Mouse (Mus musculus): ENCODE data around the gene Gm21149. TPM values are rescaled to one million over a fixed set of nuclear protein-coding genes. Genes with fewer than 3 reads are reported as not detected.
"Not testable (repeated sequence)": the region's sequence is repeated elsewhere in the genome, so short reads cannot be mapped to it uniquely, and the experiment has no call there.

Gene Gm21149
- total RNA-seq (2021), result not detected
- long read RNA-seq, experiment 1, result 0 reads
- long read RNA-seq, experiment 2, result 0 reads

DNA sequence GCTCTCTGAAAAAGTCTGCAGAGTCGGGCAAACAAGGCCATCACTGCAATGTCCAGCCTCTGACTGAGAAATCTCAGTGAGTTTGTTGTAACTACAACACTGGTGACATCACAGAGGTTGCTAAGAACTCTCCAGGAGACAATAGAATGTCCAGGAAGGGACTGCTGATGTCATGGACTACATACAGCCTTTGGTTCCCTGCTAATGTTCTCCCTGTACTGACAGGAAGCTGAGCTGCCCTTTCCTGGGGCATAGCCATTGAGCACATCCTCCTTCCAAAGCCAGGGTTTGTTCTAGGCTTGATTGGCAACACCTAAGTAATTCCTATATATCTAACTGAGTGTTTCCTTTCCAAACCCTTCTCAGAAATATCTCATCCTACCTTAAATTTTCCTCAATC is at the start of gene Gm21149:
Gene Gm21149, minus strand, starts transcription at position 101 of the 400 bp plus-strand sequence.
- DNase-seq; intact Hi-C loops (cut with DNase I): not testable (repeated sequence)

- DNase-seq; intact Hi-C loops (cut with DNase I): not testable (repeated sequence)
Observed at GRCm38 (mm10) chr5:15522470-15522869, 46.1 kb upstream of the Gm21149 start.

GRCm38 (mm10) chr5:15522028-15522427 is 45.7 kb upstream of the Gm21149 start:
- DNase-seq; intact Hi-C loops (cut with DNase I): not testable (repeated sequence)

DNA sequence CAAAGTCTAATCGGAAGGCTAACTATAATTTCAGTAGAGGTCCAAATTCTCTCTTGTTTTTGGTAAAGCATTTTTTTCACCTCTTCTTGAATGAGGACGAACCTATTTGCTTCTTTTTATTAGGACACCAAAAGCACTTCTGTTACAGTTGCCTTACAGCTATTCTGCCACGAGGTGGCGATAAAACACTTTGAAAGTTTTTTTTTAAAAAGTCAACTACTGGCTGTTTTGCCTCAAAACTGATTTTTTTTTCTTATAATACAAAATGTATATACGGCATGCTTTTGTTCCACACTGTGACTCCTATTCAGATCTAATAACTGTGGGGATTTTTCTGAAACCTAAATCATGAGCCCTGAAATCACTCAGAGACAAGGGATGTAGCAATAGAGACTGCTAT is 44.1 kb upstream of the Gm21149 start:
- intact Hi-C loops (cut with DNase I), result not testable (repeated sequence)

GRCm38 (mm10) chr5:15517150-15517549 is 40.8 kb upstream of the Gm21149 start:
- intact Hi-C loops (cut with DNase I); DNase-seq: not testable (repeated sequence)

More for the DNA sequence above, 44.1 kb upstream of the Gm21149 start:
- DNase-seq, result not testable (repeated sequence)

DNA sequence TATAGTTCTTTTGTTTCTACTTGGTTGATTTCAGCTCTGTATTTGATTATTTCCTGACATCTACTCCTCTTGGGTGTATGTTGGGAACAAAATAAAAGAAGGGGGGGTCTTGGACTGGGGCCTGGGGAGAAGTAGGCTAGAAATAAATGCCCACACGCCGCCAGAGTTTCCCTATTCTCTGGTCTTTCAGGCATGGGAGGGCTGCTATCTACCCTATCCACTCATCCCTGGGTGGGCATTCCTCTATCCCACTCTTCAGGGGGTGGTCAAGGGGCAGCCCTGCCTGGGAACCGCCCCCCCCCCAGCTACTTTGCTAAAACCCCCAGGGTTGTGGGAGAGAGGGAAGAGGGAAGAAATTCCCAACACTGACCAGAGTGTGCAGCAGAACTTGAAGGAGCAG is 35.9 kb upstream of the Gm21149 start:
- intact Hi-C loops (cut with DNase I); DNase-seq: not testable (repeated sequence)

DNA sequence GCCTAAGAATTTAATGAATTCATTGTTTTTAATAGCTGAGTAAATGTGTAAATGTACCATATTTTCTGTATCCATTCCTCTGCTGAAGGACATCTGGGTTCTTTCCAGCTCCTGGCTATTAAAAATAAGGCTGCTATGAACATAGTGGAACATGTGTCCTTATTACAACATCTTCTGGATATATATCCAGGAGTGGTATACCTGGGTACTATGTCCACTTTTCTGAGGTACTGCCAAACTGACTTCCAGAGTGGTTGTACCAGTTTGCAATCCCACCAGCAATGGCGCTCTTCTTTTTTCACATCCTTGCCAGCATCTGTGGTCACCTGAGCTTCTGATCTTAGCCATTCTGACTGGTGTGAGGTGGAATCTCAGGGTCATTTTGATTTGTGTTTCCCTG is 33.6 kb upstream of the Gm21149 start:
- DNase-seq; intact Hi-C loops (cut with DNase I): not testable (repeated sequence)

GRCm38 (mm10) chr5:15508460-15509451 is 32.4 kb upstream of the Gm21149 start:
- intact Hi-C loops (cut with DNase I); DNase-seq: not testable (repeated sequence)

DNA sequence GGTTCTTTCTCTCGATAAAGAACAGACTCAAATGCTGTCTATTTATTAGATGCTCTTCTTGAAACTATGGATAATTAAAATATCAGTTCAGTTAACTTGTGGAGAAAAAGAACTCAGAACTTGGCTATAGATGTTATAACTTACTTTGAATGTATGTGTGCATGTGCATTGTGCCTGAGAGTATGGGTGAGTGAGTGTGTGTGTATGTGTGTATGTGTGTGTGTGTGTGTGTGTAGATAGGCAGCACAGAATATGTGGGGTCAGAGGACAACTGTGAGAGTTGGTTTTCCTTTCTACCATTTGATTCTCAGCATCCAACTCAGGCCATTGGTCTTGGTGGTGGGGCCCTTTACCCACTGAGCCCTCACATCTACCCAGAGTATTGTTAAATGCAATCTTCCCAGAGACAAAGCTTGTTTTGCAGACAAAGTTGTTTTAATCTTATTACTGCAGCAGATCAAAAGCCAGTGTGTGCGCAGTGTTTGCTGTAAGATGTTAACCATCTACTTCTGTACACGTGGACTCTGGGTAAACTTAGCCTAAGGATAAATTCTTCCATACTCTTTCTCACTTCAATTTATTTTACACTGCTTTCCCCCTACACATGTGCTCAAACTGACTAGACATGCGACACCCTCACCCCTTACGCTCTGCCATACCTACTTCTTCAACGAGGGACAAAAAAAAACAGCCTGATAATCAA is 31.6 kb upstream of the Gm21149 start:
- DNase-seq; intact Hi-C loops (cut with DNase I): not testable (repeated sequence)

DNA sequence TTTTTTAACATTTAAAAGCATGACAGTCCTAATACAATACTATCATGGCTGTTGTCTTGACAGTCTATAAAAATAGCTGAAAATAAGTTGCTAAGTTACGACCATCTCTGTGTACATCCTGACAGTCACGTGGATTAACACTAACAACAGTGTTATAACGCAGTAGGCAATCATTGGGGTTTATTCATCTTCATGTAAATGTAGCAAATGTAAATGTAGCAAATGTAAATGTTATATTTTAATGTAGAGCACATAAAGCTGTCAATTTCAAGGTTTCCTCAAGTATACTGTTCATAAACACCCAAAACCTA is 30.9 kb upstream of the Gm21149 start:
- no peak for DNase-seq
- intact Hi-C loops (cut with DNase I), result no loop called here

DNA sequence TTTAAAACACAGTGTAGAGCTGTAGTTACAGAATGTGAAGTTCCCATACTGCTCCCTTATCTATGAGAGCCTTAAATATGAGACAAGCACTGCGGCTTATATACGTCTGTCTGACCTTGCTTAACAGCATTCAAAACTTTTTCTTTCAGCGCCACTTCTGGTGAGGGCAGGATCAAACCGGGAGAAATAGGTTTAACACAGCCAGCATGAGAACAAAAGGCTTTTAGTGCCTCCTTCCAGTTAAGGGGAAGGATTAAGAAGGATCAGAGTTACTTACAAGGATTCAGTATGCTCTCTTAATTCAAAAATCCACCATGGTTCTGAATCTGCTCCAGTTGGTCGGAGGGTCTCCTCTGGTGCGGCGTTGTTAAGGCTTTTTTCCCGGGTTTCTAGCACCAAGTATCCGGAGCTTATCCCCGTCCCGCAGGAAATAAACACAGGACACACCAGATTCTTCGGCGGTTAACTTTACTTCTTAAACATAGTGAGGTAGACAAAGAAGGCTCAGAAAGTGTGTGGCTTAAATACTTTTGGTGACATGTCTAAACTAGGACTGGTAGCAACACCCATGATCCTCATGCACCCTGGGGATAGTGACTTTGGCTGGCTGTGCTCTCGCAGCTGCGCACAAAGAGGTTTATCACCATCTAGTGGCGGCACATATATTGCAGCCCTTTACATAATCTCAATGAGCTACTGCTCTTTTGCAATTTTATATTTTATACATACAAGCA is 30.4 kb upstream of the Gm21149 start:
- intact Hi-C loops (cut with DNase I), result no loop called here
- DNase-seq, result peak in 1 of 2 experiments; percentile 19

DNA sequence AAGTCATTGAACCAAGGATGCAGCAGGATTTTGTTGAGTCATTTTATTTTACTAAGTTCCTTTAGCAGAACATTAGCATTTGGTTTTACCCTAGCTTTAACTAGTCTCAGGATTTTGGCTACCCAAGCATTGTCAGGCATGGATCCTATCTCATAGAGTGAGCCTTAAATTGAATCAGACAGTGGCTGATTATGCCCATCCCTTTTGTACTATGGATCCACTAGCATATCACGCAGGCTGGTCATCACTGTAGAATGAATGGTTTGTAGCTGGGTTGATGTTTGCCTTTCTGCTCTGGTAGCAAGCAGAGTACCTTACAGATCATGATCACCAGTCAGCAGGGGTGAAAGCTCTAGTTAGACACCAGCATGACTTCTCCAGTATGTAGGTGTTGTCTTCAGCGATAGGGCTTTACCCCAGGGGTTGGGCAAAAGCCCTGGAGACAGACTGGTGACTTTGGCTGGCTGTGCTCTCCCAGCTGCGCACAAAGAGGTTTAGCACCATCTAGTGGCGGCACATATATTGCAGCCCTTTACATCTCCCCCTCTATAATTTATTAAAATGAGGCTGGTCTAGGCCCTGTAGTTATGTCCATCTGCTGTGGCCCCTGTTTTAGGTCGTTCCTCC is 22.6 kb upstream of the Gm21149 start:
- DNase-seq, result peak in 1 of 2 experiments; percentile 20
- intact Hi-C loops (cut with DNase I), result not testable (repeated sequence)

- intact Hi-C loops (cut with DNase I); DNase-seq: not testable (repeated sequence)
Observed at GRCm38 (mm10) chr5:15498350-15498749, 22.0 kb upstream of the Gm21149 start.

GRCm38 (mm10) chr5:15490934-15491333 is 14.6 kb upstream of the Gm21149 start:
- intact Hi-C loops (cut with DNase I); DNase-seq: not testable (repeated sequence)

DNA sequence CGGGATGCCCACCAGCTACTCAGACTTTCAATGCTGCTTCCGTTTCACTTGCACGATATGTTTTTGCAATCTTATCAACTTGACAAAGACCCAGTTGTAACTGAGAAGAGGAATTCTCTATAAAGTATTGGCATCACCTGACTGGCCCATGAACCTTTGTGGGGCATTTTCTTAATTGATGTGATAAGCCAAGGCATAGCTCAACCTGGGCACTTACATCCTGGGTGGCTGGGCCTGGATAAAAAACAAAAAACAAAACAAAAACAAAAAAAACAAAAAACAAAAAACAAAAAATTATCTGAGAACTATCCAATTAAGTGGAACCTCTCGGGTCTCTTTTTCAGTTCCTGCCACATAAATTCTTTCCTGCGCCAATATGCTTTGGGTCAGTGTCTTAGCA is 12.4 kb upstream of the Gm21149 start:
- intact Hi-C loops (cut with DNase I), result no loop called here
- no peak for DNase-seq

DNA sequence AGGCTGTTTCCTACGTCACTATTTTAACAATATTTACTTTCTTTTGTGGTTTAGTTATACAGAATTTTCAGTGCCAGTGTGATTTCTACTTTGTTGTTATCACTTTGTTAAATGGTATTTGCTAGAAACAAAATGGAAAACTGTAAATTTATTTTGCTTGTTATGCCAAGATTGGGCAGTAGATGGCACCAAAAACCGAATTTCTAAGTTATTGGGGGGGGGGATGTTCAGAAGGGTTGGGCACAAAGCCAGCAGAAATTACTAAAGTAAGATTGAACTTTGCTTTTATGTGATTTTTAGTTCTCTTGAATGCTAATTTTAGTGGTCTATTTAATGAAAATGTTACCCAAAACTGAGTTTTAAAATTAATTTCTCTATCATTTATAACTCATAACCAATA is 8.3 kb upstream of the Gm21149 start:
- DNase-seq; intact Hi-C loops (cut with DNase I): not testable (repeated sequence)

DNA sequence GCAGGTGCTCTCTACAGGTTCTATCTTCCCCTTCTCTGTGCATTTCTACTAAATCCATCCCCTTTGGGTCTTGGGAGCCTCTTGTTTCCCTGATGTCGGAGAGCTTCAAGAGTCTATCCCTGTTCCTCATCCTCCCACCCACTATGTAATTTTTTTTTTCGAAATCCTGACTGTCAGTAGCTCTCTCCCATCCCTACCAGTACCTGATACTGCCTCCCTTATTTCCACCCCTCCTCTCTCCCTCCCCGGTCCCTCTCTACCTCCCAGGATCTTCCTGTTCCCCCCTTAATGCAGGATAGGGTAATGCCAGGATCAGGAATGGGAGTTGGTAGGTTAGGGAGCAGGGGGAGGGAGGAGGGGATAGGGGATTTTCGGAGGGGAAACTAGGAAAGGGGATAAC is 7.3 kb upstream of the Gm21149 start:
- intact Hi-C loops (cut with DNase I); DNase-seq: not testable (repeated sequence)

GRCm38 (mm10) chr5:15482815-15483214 is 6.5 kb upstream of the Gm21149 start:
- peak in 1 of 2 experiments; percentile 7 for DNase-seq

DNA sequence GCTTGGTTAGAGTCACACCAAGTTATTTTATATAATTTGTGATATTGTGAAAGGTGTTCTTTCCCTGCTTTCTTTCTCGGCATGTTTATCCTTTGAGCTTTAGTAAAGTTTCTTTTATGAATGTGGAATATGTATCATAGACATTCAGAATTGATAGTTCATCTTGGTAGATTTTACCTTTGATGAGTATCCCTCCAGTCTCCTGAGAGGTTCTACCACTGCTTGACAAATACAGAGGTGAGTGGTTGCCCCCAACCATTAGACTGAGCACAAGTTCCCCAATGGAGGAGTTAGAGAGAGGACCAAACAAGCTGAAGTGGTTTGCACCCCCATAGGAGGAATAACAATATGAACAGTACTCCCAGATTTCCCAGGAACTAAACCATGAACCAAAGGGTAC is 6.2 kb downstream of the Gm21149 start:
- DNase-seq; intact Hi-C loops (cut with DNase I): not testable (repeated sequence)

More at GRCm38 (mm10) chr5:15482815-15483214, 6.5 kb upstream of the Gm21149 start:
- intact Hi-C loops (cut with DNase I), result not testable (repeated sequence)

DNA sequence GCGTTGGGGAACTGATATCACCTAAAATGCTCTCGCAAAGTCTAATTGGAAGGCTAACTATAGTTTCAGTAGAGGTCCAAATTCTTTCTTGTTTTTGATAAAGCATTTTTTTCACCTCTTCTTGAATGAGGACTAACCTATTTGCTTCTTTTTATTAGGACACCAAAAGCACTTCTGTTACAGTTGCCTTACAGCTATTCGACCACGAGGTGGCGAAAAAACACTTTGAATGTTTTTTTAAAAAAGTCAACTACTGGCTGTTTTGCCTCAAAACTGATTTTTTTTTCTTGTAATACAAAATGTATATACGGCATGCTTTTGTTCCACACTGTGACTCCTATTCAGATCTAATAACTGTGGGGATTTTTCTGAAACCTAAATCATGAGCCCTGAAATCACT is 8.6 kb downstream of the Gm21149 start:
- DNase-seq; intact Hi-C loops (cut with DNase I): not testable (repeated sequence)

Data from gastrocnemius, postnatal 36 days (tissue).